Mouse (Mus musculus) stomach, postnatal 0 days (tissue): ENCODE data around the gene Palmd.

ENCODE experiments used
- CTCF ChIP-seq: IDR thresholded peaks from 2 replicates; pipeline ENCODE4 v1.5.1; 2016; ENCODE audit warnings: antibody characterized with exemption, low read depth, mild to moderate bottlenecking, moderate library complexity
- EP300 ChIP-seq: optimal IDR thresholded peaks from 2 replicates; pipeline ENCODE3; 2016; ENCODE audit warnings: antibody characterized with exemption

- TF ChIP-seq CTCF (no peak), EP300 (no peak)
These were observed 38.6 kb upstream of the Palmd start for GRCm38 (mm10) chr3:117007340-117007739.
